Mouse (Mus musculus) ovary, adult 2 months (tissue): ENCODE results near the gene Rac2. TPM values are rescaled to one million over a fixed set of nuclear protein-coding genes. Genes with fewer than 3 reads are reported as not detected.

Experiments used
- polyA plus RNA-seq: library from polyadenylated mRNA; depleted of rRNA; stranded (reverse); fragments of >200 nt; gene quantifications from 2 replicates; pipeline ENCODE4 v1.2.3, GENCODE M21; 2012; rRNA removed

Gene Rac2
- polyA plus RNA-seq, result 25.3 and 54.1 TPM in 2 replicates

DNA sequence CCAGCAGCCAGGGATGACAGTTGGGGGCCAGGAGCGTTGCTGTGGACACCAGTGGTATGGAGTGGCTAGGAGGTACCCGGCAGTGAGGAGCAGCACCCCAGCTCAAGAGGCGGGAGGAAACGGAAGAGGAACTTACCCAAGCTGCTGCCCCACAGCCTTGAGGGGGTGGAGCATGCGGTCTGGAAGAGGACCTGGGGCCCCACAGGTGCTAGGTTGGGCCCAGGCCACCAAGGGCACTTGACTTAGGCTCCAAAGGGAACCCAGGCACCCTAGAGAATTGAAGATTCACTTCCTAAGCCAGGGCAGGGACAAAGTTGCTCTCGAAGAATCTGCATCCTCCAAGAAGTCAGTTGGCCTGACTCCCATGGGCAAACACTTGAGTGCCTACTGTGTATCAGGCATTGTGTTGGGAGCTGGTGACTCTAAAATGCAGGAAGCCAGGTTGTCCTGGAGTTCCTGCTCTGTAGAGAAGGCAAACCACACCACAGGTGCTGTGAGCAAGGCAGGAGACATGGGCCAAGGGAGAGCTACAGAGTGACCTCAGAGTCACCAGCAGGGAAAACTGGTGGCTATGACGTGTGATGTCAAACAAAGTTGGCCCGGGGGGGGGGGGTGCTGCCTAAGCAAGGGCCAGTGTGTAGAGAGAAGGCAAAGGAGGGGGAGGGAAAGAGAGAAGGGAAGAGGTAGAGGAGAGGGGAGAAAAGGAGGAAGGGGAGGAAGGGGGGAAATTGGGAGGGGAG, at the start of gene Rac2:
Rac2 (minus strand) TSS at position 126 of the 740 bp plus-strand sequence.

DNA sequence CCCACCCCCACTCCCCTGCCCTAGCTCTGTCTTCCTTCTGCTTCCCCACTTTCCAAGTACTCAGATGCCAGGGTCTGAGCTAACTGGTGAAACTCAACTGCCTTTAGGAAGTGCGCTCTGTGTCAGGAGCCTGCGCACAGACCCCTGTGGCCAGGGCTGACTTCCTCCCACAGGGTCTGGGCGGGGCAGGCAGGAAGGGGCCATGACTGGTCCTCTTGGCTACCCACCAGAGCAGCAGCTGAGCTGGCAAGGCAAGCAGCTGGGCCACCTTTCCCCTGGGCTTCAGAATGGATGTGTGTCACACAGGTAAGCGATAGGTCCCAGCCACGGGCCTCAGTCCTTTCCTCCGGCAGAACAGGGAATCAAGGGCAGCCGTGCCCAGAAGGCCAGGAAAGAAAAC, 24.3 kb upstream of the Rac2 start, which contains the start of gene Cyth4:
Cyth4 (plus strand) TSS at position 134 of the 400 bp plus-strand sequence.

DNA sequence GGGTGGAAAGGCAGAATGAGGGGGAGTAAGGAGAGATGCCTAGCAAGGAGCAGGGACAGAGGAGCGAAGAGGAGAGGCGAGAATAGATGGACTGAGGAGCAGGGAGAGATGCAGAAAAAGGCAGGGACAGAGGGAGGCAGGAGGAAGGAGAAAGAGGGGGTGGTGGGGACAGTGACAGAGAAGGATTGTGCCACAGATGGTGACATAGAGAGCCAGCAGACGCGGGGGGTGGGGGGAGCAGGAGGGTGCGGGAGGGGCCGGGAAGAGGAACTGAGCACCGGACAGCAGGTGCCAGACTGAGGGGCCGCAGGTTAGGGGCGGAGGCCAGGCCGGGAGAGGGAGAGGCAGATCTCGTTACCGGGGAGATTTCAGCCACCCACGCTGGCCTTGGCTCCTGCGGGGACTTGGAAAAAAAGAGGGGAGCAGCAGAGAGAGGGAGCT, 28.0 kb downstream of the Rac2 start, which contains the start of gene Sstr3:
Sstr3 (minus strand) TSS at position 125 of the 441 bp plus-strand sequence.

DNA sequence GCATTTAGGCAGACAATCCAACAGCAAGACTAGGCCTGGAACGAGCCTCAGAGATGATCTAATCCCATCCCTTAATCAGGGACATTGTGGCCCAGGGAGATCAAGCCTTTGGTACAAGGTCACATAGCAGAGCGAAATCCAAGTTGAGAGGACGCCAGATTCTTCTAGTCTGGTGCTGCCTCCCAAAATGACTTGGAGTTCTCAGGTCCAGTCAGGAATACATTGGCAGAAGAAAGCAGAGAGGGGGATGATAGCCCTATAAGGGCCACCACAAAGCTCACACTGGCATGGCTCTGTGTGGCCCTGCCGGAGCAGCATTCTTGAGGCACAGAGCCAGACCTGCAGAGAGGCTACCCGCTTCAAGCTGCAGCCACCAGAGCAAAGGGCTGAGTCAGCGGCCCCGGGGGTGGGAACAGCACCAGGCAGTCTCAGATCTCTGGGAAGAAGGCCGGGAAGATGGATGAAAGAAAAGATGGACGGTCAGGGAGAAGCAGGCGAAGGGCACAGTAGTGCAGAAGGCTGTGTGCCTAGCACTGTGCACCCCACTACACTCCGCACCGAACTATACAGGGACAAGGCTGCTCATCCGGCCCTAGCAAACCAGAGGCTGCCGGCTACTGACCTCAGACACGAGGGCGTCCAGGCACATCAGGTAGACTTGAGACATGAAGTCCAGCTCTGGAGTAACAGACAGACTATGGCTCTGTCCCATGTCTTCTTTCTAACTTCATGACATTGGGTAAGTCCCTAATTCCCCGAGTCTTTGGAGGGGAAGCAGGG, 41.7 kb downstream of the Rac2 start, which contains the start of gene C1qtnf6:
C1qtnf6 (minus strand) TSS at position 746 of the 780 bp plus-strand sequence.

Other genes with a start within 250 kb of the Rac2 start
- 11.4 and 11.6 TPM in 2 replicates for gene Csf2rb, start 247.0 kb downstream of the Rac2 start, polyA plus RNA-seq
- not detected in 2 replicates for gene Tex33, start 176.9 kb downstream of the Rac2 start, polyA plus RNA-seq
- gene Tst, start 166.9 kb downstream of the Rac2 start, polyA plus RNA-seq, result 255 and 260 TPM in 2 replicates
- gene Mpst, start 166.4 kb downstream of the Rac2 start, polyA plus RNA-seq, result 252 and 268 TPM in 2 replicates
- 438 and 485 TPM in 2 replicates for gene Kctd17, start 144.2 kb downstream of the Rac2 start, polyA plus RNA-seq
- 2.8 and 4.7 TPM in 2 replicates for gene Tmprss6, start 104.1 kb downstream of the Rac2 start, polyA plus RNA-seq
- 5.2 and 5.4 TPM in 2 replicates for gene Il2rb, start 77.5 kb downstream of the Rac2 start, polyA plus RNA-seq
- 174 and 185 TPM in 2 replicates for gene C1qtnf6, start 41.4 kb downstream of the Rac2 start, polyA plus RNA-seq
- 1.6 and 4.0 TPM in 2 replicates for gene Sstr3, start 28.1 kb downstream of the Rac2 start, polyA plus RNA-seq
- gene Cyth4, start 24.3 kb upstream of the Rac2 start, polyA plus RNA-seq, result 36.0 and 41.9 TPM in 2 replicates
- gene Elfn2, start 146.0 kb upstream of the Rac2 start, polyA plus RNA-seq, result 0.58 and 0.59 TPM in 2 replicates
- 27.2 and 31.3 TPM in 2 replicates for gene Mfng, start 200.7 kb upstream of the Rac2 start, polyA plus RNA-seq
- gene Card10, start 230.3 kb upstream of the Rac2 start, polyA plus RNA-seq, result 36.1 and 41.4 TPM in 2 replicates